Mouse (Mus musculus) megakaryocyte-erythroid progenitor cell, adult 5-6 weeks (primary cell): Measurements from ENCODE around the gene 2210011C24Rik. TPM values are rescaled to one million over a fixed set of nuclear protein-coding genes. Genes with fewer than 3 reads are reported as not detected.
"Not testable (repeated sequence)": the region's sequence is repeated elsewhere in the genome, so short reads cannot be mapped to it uniquely, and the experiment has no call there.

Experiments used
- ATAC-seq: replicated peaks from 2 replicates; pipeline ENCODE4 v1.8.0; 2016; ENCODE audit warnings: mild to moderate bottlenecking, inconsistent platforms; ENCODE audit not compliant: severe bottlenecking, poor library complexity, low FRiP score, low TSS enrichment
- total RNA-seq, 2 experiments: library from RNA; stranded (forward) in 1 of 2; stranded (reverse) in 1 of 2; fragments of 200-1000, 215-1000 nt in 1 of 2; fragments of >200 nt in 1 of 2; fragmentation: Nextera tagmentation in 1 of 2; gene quantifications; 2 replicates each; pipeline ENCODE4 v1.2.3; 2014 to 2017

2210011C24Rik gene
- total RNA-seq, 2 experiments from 2014 or later: not detected

DNA sequence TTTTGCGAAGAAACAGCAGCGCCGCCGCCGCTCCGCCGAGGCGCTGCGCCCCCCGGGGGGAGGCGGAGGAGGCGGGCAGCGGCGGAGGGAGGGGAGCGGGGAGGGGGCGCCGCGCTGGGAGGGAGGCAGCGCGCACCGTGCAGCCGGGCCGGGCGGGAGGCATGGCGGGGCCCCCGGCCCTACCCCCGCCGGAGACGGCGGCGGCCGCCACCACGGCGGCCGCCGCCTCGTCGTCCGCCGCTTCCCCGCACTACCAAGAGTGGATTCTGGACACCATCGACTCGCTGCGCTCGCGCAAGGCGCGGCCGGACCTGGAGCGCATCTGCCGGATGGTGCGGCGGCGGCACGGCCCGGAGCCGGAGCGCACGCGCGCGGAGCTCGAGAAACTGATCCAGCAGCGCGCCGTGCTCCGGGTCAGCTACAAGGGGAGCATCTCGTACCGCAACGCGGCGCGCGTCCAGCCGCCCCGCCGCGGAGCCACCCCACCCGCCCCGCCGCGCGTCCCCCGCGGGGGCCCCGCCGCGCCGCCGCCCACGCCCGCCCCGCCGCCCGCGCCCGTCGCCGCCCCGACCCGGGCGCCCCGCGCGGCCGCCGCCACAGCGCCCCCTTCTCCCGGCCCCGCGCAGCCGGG is 14.3 kb downstream of the 2210011C24Rik start, which contains the start of gene Samd1:
Samd1 (plus strand) TSS at position 162 of the 631 bp plus-strand sequence.
- ATAC-seq: no peak

DNA sequence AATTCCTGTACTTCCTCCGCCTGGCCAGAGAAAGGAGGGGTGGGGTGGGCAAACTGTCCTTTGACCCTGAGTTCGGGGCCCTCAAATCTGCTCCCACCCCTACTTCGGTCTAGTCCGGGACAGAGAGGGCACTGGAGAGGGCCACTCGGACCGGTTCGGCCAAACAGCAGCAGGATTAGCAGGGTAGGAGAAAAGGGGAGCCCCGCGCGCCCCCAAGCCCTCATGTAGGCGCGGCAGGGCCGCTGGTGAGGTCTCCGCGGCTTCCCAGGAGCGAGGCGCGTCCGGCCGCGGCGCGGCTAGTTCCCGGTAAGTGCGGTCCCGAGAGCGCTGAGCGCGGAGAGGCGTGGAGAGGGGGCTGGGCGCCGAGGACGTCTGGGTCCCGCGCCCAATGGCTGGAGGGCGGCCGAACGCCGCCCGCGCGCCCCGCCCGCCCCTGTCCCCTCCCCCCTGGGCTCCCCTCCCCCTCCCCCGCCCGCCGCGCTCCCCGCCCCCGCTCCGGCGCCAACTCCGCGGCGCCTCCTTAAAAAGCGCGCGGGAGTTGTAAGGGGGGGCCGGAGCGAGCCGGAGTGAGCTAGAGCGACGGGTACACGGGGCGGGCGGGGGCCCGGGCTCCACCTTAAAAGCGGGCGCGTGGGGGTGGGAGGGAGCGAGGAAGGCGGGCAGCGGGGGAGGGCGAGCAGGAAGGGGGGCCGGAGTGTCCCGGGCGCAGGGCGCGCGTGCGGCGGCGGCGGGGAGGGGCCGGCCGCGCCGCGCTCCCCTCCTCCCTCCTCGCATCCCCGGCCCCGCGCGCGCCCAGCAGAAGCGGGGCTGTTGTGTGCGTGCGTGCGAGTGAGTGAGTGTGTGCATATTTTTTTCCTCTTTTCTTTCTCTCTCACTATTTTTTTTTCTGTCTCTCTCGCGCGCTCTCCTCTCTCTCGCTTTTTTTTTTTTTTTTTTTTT is 15.1 kb downstream of the 2210011C24Rik start:
- ATAC-seq: peak; percentile 70

DNA sequence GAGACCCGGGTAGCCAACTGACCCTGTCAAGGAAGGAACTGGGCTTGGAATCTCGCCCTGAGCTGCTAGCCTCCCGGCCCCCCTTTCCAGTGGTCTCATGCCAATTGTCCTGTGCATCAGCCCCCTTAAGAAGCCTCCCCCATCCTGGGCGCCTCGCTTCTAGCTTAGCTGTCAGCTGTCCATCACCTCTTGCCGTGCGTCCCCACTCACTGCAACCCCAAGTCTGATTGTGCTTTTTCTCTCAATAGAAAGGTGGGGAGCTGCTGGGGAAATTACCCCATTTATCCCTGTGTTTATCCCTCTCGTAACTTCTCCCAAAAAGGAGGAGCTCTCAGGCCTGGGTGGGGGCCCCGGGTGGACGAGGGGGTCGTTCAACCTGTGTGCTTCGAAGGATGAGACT is 16.0 kb downstream of the 2210011C24Rik start:
- no peak for ATAC-seq

DNA sequence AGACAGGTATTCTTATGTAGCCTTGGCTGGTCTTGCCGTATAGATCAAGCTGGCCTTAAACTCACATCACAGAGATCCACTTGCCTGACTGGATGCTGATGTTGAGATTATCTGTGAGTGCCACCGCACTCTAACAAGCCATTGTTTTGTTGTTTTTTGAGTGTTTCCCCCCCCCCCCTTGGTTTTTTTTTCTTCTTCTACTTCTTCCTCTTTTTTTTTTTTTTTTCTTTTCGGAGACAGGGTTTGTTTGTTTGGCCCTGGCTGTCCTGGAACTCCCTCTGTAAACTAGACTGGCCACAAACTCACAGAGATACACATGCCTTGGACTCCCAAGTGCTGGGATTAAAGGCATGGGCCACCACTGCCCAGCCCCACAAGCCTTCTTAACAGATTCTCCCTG is 17.9 kb downstream of the 2210011C24Rik start:
- ATAC-seq: no peak

DNA sequence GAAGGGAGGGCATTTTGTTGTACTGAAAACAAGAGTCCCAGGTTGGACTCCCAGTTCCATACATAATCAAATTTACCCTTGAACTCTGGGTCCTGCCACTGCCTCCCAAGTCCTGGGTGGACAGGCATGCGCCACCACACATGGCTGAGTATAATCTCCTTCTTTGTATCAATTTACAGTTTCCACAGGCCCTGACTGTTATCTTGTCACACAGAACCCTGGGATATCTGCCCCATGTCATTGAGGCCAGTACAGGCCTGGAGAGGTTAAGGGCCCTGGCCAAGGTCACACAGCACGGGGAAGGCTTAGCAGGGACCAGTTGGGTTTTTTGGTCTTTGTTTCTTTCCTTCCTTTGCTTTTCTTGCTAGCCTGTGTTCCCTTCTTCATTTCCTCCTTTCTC is 19.5 kb downstream of the 2210011C24Rik start:
- peak; percentile 57 for ATAC-seq

DNA sequence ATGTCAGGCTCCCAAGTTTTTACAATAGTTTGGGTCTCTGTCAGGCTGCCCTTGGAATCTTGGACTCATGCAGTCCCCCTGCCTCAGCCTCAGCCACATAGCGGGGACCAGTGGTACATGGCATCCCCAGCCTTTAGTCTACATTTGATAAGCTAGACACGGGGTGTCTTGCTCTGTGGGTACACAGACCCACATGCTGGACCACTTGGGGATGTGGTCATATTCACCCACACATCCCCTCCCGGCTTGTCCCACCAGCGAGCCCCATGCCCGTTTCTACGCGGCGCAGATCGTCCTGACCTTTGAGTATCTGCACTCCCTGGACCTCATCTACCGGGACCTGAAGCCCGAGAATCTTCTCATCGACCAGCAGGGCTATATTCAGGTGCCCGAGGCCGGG is 21.8 kb downstream of the 2210011C24Rik start:
- no peak for ATAC-seq

DNA sequence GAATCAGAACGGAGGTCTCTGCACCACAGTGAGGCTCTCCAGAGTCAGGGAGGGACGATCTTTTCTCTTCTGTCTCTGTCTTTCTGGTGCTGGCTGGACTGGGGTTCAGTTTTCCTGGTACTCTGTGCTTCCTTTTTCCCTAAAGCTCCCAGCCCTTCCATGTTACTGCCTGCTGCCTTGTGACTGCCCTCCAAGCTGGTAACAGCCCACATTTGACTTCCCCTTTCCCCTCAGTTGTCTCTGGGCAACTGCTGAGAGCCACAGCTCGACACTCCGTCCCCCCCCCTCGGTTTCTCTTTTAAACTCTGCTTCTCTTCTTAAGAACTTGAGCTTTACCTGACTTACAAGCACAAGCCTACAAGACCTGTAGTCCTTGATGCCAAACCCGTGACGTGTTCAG is 22.7 kb downstream of the 2210011C24Rik start:
- ATAC-seq: no peak

DNA sequence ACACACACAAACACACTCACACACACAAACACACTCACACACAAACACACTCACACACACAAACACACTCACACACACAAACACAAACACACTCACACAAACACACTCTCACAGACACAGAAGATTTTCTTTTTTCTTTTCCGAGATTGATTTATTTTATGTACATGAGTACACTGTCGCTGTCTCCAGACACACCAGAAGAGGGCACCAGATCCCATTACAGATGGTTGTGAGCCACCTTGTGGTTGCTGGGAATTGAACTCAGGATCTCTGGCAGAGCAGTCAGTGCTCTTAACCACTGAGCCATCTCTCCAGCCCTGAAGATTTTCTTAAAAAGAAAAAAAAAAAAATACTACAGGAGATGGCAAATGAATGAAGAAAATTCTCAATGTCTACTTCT is 28.7 kb downstream of the 2210011C24Rik start:
- ATAC-seq: not testable (repeated sequence)

DNA sequence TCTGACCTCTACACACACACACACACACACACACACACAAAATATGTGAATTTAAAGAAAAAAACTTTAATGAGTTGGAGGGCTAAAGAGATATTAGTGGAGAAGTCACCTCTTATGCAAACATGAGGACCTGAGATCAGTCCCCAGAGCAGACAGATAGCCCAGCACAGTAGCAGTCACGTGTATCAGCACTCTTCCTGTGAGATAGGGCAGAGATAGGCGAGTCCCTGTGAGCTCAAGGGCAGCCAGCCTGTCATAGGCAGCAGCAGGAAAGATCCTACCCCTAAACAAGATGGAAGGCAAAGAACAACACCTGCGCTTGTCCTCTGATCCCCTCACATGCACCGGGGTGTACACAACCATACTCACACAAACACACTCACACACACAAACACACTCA is 29.5 kb downstream of the 2210011C24Rik start:
- peak; percentile 72 for ATAC-seq

DNA sequence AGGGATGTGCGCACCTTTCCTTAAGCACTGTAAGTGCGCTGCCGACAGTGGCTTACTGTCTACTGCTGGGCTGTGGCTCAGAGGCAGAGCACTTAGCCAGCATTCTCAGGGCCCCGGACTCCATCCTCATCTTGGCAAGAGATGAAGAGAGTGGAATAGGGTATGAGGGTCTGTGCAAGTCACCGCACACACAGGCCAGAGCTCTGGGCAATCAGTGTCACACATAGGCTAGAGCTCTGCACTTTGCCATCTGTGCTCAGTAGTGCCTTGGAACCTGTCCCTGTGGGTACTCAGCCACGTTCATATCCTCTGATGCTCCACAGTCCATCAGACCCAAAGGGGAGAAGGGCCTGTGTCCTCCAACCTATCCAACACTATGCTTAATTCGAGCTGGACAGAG is 30.4 kb downstream of the 2210011C24Rik start:
- ATAC-seq: no peak

DNA sequence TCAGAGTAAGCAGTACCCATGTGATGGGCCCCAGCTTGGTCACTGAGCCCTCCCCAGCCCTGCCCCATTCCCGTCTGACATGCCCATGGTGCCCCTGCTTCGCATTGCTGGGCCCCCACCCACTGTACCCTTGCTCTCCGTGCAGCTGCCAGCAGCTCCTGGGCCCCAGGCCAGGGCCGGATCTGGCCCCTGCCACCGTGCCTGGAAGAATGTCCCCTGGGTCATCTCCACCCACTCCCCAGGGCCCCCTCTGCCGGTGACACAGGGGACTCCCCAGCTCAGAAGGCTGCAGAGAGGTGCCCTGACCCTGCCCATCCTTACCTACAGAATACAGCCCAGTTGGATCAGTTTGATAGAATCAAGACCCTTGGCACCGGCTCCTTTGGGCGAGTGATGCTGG is 31.1 kb downstream of the 2210011C24Rik start:
- no peak for ATAC-seq

DNA sequence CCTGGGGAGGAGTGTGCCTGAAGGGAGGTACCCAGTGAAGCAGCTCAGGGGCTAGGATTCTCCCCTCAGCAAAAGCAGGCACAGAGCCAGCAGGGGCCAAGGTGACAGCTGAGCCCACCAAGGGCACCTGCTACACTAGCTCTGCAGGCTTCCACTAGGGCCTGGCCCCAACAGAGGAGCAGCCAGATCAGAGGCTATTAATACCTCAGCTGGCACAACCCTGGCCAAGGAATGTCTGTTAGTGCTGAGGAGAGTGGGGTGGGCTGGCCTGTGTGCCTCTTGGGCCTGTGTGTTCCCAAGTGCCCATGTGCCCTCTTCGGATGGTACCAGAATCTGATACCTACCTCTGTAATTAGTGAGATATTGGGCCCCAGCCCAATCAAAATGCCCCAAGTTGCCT is 31.7 kb downstream of the 2210011C24Rik start:
- no peak for ATAC-seq

DNA sequence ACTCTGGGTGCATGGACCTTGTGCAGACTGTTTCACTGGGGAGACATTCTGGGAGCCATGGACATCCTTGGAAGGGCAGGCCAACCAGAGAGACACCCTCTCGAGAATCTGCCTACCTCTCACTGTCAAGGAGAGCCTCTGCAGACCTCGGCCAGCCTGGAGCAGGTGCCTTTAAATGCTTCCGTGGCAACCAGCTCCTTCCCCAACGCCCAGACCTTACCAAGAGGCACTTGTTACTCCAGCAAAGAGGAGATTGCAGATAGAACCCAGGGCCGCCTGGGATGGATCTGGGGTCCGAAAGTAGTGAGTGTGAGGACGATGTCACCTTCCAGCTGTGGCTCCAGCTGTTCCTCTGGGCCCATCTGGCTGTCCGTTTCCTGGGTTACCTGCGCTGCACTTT is 33.8 kb downstream of the 2210011C24Rik start:
- ATAC-seq: no peak

DNA sequence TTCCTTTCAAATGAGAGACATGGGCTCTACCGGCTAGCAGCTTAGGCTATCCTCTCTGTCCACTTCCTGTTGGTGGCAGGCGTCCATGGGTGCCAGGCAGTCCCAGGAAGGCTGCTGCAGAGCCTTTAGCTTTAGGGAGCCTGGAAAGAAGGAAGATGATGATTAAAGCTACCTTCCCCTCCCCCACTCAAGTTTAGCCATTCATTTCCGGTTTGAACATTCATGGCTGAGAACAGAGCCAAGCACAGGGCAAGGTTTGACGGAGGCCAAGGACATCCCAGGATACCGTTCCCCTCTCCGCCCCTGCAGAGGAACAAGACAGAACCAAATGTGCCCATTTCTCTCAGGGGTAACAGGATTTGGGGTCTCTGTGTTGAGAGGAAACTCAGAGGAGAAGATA is 34.3 kb downstream of the 2210011C24Rik start:
- ATAC-seq: no peak

DNA sequence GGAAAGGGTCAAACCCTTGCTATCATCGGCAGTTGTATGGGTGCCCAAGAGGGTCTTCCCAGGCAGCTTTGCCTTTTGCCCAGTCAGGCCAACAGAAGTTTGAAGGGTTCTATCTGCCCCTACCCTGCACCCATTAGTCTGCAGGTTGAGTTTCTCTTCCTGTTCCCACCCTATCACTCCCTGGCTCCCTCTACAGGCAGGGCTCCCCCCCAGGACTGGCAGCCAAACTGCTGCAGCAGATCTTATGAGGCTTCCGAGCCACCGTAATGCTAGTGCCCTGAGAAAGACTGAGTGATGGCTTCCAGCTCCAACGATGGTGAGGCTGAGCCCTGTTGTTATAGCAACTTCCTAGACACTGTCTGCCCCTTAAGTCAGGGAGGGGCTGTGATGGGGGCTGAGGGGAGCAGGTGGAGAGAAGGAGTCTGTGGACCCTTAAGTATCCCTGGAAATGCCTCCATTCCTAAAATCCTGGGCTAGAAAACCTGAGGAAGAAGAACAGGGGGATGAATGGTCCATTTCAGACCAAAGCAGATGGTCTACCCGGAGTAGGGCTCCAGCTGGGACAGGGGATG is 35.1 kb downstream of the 2210011C24Rik start:
- no peak for ATAC-seq

DNA sequence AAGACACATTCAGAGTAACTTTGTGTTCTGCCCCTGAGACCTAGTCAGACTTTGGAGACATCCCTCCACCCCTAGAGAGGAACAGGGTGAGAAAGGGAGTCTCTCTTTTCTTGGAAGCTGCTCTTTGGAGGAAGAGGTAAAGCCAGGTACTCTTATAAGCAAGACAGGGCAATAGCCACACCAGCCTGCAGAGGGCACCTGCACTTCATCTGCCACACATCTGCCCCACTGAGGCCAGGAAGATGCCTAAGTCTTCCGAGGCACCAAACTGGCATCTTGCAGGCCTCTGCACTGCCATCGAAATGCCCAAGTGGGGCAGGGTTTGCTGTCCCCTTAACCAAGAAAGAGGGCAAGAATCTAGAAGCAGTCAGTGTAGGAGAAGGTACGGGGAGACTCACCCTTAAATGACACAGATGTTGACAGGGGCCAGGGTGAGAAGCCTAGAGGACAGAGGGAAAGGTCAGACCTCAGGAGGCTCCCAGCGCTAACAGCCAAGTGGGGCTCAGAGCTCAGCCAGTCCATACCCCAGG is 35.8 kb downstream of the 2210011C24Rik start:
- no peak for ATAC-seq

DNA sequence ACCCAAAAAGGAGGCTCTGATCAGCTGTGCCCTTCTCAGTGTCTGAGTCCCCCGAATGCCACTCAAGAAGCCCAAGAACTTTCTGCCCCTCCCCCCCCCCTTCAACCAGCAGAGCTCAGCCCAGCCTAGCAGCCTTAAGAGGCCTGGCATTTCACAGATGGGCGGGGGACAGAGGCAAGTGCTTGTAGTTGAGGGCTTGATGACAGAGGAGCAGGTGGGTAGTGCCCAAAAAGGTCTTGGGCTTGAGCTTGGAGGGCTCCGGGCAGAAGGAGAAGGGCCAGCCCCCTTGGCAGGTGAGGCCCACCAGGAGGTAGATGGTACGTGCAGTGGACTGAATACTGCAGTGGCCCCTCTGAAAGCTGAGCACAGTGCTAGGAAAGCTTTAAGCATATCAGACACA is 37.5 kb downstream of the 2210011C24Rik start:
- no peak for ATAC-seq

DNA sequence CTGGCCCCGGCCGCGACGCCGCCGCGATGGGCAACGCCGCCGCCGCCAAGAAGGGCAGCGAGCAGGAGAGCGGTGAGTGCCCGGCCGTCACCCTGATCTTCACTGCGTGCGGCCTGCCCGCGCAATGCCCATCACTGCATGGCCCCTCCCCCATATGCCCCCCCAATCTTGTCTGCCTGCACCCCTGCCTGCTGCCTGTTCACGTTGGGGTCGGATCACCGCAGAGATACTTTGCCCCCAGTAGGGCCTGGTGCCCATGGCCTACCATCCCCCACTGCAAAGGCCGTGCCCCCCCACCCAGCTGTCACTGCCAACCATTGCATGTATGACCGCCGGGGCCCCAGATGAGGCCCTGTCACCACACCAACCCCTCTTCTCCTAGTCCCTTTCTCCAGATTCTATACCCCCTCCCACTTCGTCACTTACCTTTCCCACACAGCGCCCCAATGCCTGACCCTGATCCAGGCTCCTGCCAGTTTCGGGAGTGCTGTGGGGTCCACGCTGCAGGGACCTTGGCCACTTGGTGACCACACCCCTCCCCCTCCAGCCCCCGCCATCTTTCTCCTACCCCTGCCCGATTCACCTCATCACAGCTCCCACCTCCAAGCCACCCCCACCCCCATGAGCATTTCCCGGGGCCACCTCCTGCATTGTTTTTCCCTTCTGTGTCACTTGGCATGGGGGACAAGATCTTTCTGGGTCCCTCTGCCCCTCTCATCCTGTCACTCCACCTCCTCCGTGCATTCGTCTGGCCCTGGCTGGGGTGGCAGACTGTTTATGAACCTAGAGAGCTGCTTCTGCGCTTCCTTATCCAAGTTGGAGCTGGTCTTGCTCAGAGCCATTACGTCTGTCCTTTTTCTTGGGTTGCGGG is 38.6 kb downstream of the 2210011C24Rik start:
- ATAC-seq: no peak
